Mouse (Mus musculus) lung, adult 2 months (tissue): ENCODE results near the gene Nmnat3.

Experiments used
- CTCF ChIP-seq: fragments of 200-500 bp; IDR thresholded peaks from 2 replicates; pipeline ENCODE4 v1.5.1; 2011; ENCODE audit warnings: mild to moderate bottlenecking, low read length, control low read depth; ENCODE audit not compliant: insufficient read depth
- POLR2A ChIP-seq: fragments of 200-500 bp; IDR thresholded peaks from 2 replicates; pipeline ENCODE4 v1.6.1; 2011; ENCODE audit warnings: low read depth, mild to moderate bottlenecking, control low read depth, low read length, borderline replicate concordance; ENCODE audit errors: extremely low read depth

DNA sequence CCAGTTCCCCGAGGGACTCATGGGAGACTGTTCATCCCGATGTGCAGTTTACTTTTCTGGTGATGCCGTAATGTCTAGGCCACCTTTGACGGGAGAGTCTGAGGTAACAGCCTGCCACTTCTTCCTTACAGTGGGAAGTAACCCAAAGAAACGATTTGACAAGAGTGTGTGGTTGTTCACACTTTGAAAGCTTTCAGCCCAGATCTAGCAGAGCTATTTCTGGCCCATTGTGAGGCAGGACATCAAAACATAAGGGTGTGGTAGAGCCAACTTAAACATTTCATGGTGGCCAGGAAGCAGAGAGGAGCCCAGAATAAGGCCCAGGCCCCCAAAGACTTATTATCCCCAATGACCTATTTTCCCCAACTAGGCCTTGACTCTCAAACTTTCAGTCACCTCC, 114.4 kb downstream of the Nmnat3 start:
- TF ChIP-seq POLR2A (no peak), CTCF (no peak)
